Mouse (Mus musculus) liver, adult (tissue): ENCODE data around the gene Sec14l3.

ENCODE experiments used
- GATA4 ChIP-seq: IDR thresholded peaks from 2 replicates; pipeline ENCODE4 v1.6.1; 2014; ENCODE audit warnings: mild to moderate bottlenecking, low read length; ENCODE audit not compliant: insufficient replicate concordance

Sec14l3 gene

GRCm38 (mm10) chr11:4095171-4096053 is 30.8 kb downstream of the Sec14l3 start, which contains the start of gene Mtfp1:
Mtfp1 (minus strand) TSS chr11:4095445.
- peak; percentile 29; the same call in 1 of the 2 replicates for TF ChIP-seq GATA4

- peak; percentile 32; the same call in 1 of the 2 replicates for TF ChIP-seq GATA4
Observed at GRCm38 (mm10) chr11:4096054-4096984, 31.7 kb downstream of the Sec14l3 start.

- TF ChIP-seq GATA4 = no peak
Observed at GRCm38 (mm10) chr11:4097091-4097621, 32.5 kb downstream of the Sec14l3 start.

- no peak for TF ChIP-seq GATA4
Observed at GRCm38 (mm10) chr11:4098120-4098519, 33.5 kb downstream of the Sec14l3 start.

- TF ChIP-seq GATA4 = no peak
Observed at GRCm38 (mm10) chr11:4098816-4099215, 34.2 kb downstream of the Sec14l3 start.

- TF ChIP-seq GATA4 = no peak
Observed at GRCm38 (mm10) chr11:4099447-4099846, 34.8 kb downstream of the Sec14l3 start.

GRCm38 (mm10) chr11:4101851-4102250 is 37.2 kb downstream of the Sec14l3 start:
- no peak for TF ChIP-seq GATA4

- no peak for TF ChIP-seq GATA4
Observed at GRCm38 (mm10) chr11:4103522-4103921, 38.9 kb downstream of the Sec14l3 start.

GRCm38 (mm10) chr11:4104989-4105388 is 40.3 kb downstream of the Sec14l3 start:
- TF ChIP-seq GATA4 = no peak

GRCm38 (mm10) chr11:4105444-4105843 is 40.8 kb downstream of the Sec14l3 start:
- TF ChIP-seq GATA4 = no peak

GRCm38 (mm10) chr11:4108691-4109090 is 44.0 kb downstream of the Sec14l3 start:
- no peak for TF ChIP-seq GATA4

GRCm38 (mm10) chr11:4112033-4112432 is 47.4 kb downstream of the Sec14l3 start:
- peak; percentile 91 for TF ChIP-seq GATA4

GRCm38 (mm10) chr11:4112861-4113260 is 48.2 kb downstream of the Sec14l3 start:
- TF ChIP-seq GATA4 = peak; percentile 49; the same call in 1 of the 2 replicates

- TF ChIP-seq GATA4 = no peak
Observed at GRCm38 (mm10) chr11:4113496-4113895, 48.9 kb downstream of the Sec14l3 start.

- no peak for TF ChIP-seq GATA4
Observed at GRCm38 (mm10) chr11:4113970-4114369, 49.3 kb downstream of the Sec14l3 start.
